Mouse (Mus musculus): ENCODE measurements around the gene Gm28729. TPM values are rescaled to one million over a fixed set of nuclear protein-coding genes. Genes with fewer than 3 reads are reported as not detected.
"Not testable (repeated sequence)": the region's sequence is repeated elsewhere in the genome, so short reads cannot be mapped to it uniquely, and the experiment has no call there.

The Gm28729 gene
- polyA plus RNA-seq, 1 experiment from 2014 or later, result not detected

DNA sequence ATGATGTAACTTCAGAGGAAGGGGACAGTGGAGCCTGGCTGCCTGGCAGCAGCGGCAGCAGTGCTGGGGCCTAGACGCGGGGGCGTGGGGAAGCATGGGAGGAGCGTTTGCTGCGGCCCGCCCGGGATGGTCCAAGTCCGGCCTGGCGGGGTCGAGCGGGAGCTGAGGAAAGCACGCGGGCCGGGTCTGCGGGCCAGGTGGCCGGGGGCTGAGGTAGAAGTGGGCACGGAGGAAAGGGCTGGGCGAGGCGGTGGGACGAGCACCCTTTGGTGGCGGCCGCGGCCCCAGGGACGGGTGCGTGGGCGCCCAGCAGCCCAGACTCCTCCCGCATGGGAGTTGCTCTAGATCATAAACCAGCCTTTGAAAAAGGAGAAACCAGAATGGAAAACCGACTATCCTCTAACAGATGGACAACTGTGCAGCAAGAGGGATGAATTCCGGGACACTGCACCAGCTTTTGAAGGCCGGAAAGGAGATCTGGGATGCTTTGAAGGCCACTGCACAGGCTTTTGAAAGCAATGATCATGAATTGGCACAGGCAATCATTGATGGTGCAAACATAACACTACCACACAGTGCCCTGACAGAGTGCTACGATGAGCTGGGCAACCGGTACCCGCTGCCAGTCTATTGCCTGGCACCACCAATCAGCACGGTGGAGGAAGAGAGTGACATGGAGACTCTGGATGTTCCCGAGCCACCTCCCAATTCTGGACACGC is 12.0 kb upstream of the Gm28729 start:
- peak; percentile 69; the same call in 1 of the 2 replicates for ATAC-seq (ENCODE audit: low FRiP score, low read depth)
- 0 out of 2 replicates have a peak overlapping the region, but pooled peaks have one; percentile 5 for H3K27ac ChIP-seq (replicated peaks)
- H3K9me3 ChIP-seq, result no peaks in the 10 kb centered on the region
- WGBS, result 32% methylated on average over 37 of the region's 37 CpGs
- peak overlapping the region; percentile 52 for H3K4me2 ChIP-seq (replicated peaks)
- peaks cover 9% of the 10 kb centered on the region for H3K4me1 ChIP-seq
- peak overlapping the region; percentile 30 for H3K4me3 ChIP-seq
- peaks cover 8% of the 10 kb centered on the region for H3K36me3 ChIP-seq
- 0 out of 2 replicates have a peak, but pooled peaks cover 4% of the 10 kb centered on the region for H3K27me3 ChIP-seq
- 0 out of 2 replicates have a peak overlapping the region, but pooled peaks have one; percentile 17 for H3K9ac ChIP-seq (replicated peaks)

DNA sequence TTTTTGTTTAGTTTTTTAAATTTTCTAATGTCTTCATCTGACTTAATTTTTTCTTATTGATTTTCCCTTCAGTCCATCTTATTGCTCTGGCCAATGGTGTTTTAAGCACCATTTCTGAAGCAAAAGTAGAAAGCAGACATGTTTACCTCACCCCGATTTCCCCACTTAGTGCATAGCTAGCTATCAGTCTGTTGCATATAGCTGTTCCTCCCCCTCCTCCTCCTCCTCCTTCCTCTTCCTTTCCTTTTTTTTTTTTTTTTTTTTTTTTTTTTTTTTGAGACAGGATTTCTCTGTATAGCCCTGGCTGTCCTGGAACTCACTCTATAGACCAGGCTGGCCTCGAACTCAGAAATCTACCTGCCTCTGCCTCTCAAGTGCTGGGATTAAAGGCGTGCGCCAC is 11.0 kb upstream of the Gm28729 start:
- H3K27me3 ChIP-seq; H3K27ac ChIP-seq (replicated peaks): not testable (repeated sequence)

DNA sequence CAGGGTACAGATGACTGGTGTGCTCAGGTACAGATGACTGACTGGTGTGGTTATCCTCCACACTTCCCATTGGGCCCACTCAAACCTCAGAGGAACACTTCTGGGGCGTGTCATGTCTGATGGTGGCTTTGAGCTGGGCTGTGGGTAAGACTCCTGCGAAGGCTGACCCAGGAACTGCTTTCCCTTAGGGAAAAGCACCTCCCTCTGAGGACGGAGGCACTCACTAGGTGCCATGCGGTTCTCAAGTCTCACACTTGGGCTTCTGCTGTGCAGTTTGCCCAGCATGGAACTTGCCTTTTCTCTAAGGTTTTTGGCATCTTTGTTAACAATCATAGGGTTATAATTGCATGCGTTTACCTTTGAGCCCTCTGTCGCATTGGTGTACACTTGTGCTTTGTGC is 10.4 kb upstream of the Gm28729 start:
- Histone ChIP-seq H3K27me3 (0 out of 2 replicates have a peak, but pooled peaks cover 4% of the 10 kb centered on the region), H3K9ac (replicated peaks) (no peak overlapping the region), H3K4me1 (peaks cover 13% of the 10 kb centered on the region), H3K4me3 (no peak overlapping the region), H3K4me2 (replicated peaks) (no peak overlapping the region), H3K9me3 (no peaks in the 10 kb centered on the region), H3K36me3 (no peaks in the 10 kb centered on the region), H3K27ac (replicated peaks) (no peak overlapping the region)
- 82% methylated on average over 6 of the region's 6 CpGs for WGBS
- ATAC-seq (ENCODE audit: low FRiP score, low read depth), result no peak

More for the DNA sequence above, 11.0 kb upstream of the Gm28729 start:
- H3K4me1 ChIP-seq; H3K9me3 ChIP-seq; H3K4me3 ChIP-seq; H3K4me2 ChIP-seq (replicated peaks); H3K9ac ChIP-seq (replicated peaks); ATAC-seq (ENCODE audit: low FRiP score, low read depth); H3K36me3 ChIP-seq: not testable (repeated sequence)
- WGBS, result 91% methylated on average over 4 of the region's 4 CpGs

DNA sequence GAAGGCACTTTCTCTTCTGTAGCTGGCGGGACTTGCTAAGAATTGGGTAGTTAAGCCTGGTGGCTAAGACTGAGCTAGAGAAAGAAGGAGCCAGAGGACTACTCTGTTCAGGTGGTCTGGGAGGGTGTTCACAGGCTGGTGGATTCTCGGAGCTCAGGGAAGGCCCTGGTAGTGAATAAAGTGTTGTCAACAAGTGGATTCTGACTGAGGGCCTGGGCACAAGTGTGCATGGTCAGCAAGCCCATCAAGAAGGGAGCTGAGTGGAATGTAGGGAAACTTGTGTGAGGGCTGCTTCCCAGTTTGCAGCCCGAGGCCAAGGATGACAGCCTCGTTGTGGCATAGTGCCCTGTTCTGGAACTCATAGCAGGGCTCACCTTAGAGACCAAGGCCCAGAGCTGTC is 9.2 kb upstream of the Gm28729 start:
- H3K27ac ChIP-seq (replicated peaks), result no peak overlapping the region
- H3K4me1 ChIP-seq, result peaks cover 17% of the 10 kb centered on the region
- H3K4me3 ChIP-seq, result no peak overlapping the region
- ATAC-seq (ENCODE audit: low FRiP score, low read depth), result no peak
- H3K9me3 ChIP-seq, result no peaks in the 10 kb centered on the region
- H3K27me3 ChIP-seq, result 0 out of 2 replicates have a peak, but pooled peaks cover 4% of the 10 kb centered on the region
- H3K36me3 ChIP-seq, result no peaks in the 10 kb centered on the region
- WGBS, result 92% methylated on average over 4 of the region's 4 CpGs
- H3K9ac ChIP-seq (replicated peaks), result no peak overlapping the region
- H3K4me2 ChIP-seq (replicated peaks), result no peak overlapping the region

DNA sequence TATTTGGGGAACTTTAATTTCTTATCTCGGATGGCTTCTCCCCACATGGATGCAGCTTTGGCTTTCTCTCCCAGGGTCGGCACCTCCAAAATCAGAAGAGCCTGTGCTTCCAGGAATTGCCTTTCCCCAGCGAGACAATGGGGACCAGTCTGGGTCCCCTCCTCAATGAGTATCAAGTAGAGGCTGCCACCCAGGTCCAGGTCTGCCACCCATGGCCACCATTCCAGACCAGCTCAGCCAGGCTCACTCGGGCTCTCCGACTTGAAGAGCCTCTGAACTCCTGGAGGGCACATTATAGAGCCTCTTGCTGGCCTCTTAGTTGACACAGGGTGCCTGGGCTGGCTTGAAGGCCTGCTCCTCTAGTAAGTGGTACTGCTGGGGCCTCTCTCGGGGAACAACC is 8.4 kb upstream of the Gm28729 start:
- H3K4me2 ChIP-seq (replicated peaks), result no peak overlapping the region
- no peak overlapping the region for H3K27ac ChIP-seq (replicated peaks)
- no peaks in the 10 kb centered on the region for H3K36me3 ChIP-seq
- no peak overlapping the region for H3K9ac ChIP-seq (replicated peaks)
- H3K4me1 ChIP-seq, result peaks cover 17% of the 10 kb centered on the region
- WGBS, result 78% methylated on average over 6 of the region's 6 CpGs
- 0 out of 2 replicates have a peak, but pooled peaks cover 4% of the 10 kb centered on the region for H3K27me3 ChIP-seq
- no peak overlapping the region for H3K4me3 ChIP-seq
- H3K9me3 ChIP-seq, result no peaks in the 10 kb centered on the region
- no peak for ATAC-seq (ENCODE audit: low FRiP score, low read depth)

DNA sequence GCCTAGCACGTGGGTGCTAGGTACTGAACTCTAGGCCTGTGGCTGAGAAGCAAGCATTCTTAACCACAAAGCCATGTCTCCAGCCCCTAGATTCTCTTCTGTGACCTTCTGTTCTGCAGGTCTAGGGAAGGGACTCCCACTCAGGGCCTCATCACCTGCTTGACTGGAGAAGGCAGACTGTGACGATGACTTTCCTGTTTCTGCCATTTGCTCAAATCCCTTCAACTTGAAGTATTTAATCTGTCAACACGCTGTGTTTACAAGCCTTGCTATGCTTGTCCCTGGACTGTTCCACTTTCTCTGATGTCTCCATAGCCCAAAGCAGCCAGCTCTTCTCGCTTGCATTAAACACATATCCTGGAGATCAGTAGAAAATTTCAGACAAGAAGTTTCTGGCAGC is 7.5 kb upstream of the Gm28729 start:
- H3K4me3 ChIP-seq, result no peak overlapping the region
- WGBS, result 82% methylated on average over 4 of the region's 4 CpGs
- H3K9ac ChIP-seq (replicated peaks), result no peak overlapping the region
- H3K27ac ChIP-seq (replicated peaks), result no peak overlapping the region
- peaks cover 16% of the 10 kb centered on the region for H3K4me1 ChIP-seq
- ATAC-seq (ENCODE audit: low FRiP score, low read depth), result no peak
- H3K36me3 ChIP-seq, result no peaks in the 10 kb centered on the region
- no peak overlapping the region for H3K4me2 ChIP-seq (replicated peaks)
- H3K9me3 ChIP-seq, result no peaks in the 10 kb centered on the region
- H3K27me3 ChIP-seq, result 0 out of 2 replicates have a peak, but pooled peaks cover 3% of the 10 kb centered on the region

- Histone ChIP-seq H3K4me3 (no peak overlapping the region), H3K36me3 (no peaks in the 10 kb centered on the region), H3K4me2 (replicated peaks) (no peak overlapping the region), H3K9me3 (no peaks in the 10 kb centered on the region), H3K27ac (replicated peaks) (no peak overlapping the region), H3K9ac (replicated peaks) (no peak overlapping the region), H3K27me3 (no peaks in the 10 kb centered on the region), H3K4me1 (peaks cover 8% of the 10 kb centered on the region; the same call in 1 of the 2 replicates)
- no peak for ATAC-seq (ENCODE audit: low FRiP score, low read depth)
- WGBS, result 73% methylated on average over 11 of the region's 11 CpGs
Measured at GRCm38 (mm10) chr9:96530674-96531081, 5.6 kb upstream of the Gm28729 start.

GRCm38 (mm10) chr9:96529961-96530673 is 5.1 kb upstream of the Gm28729 start:
- H3K9me3 ChIP-seq, result no peaks in the 10 kb centered on the region
- H3K4me1 ChIP-seq, result peaks cover 8% of the 10 kb centered on the region
- H3K9ac ChIP-seq (replicated peaks), result no peak overlapping the region
- no peak overlapping the region for H3K4me3 ChIP-seq
- no peaks in the 10 kb centered on the region for H3K27me3 ChIP-seq
- ATAC-seq (ENCODE audit: low FRiP score, low read depth), result no peak
- no peak overlapping the region for H3K4me2 ChIP-seq (replicated peaks)
- 0 out of 2 replicates have a peak overlapping the region, but pooled peaks have one; percentile 8 for H3K27ac ChIP-seq (replicated peaks)
- no peaks in the 10 kb centered on the region for H3K36me3 ChIP-seq
- WGBS, result 71% methylated on average over 10 of the region's 10 CpGs

GRCm38 (mm10) chr9:96526011-96526410 is 947 bp upstream of the Gm28729 start:
- Histone ChIP-seq H3K4me2 (replicated peaks) (no peak overlapping the region), H3K4me3 (no peak overlapping the region), H3K36me3 (no peaks in the 10 kb centered on the region), H3K27ac (replicated peaks) (no peak overlapping the region), H3K27me3 (no peaks in the 10 kb centered on the region), H3K9me3 (no peaks in the 10 kb centered on the region), H3K4me1 (peaks cover 8% of the 10 kb centered on the region), H3K9ac (replicated peaks) (no peak overlapping the region)
- ATAC-seq (ENCODE audit: low FRiP score, low read depth), result no peak
- 88% methylated on average over 4 of the region's 4 CpGs for WGBS

- Histone ChIP-seq H3K27ac (replicated peaks) (no peak overlapping the region), H3K4me1 (no peaks in the 10 kb centered on the region; the same call in 1 of the 2 replicates), H3K9ac (replicated peaks) (no peak overlapping the region), H3K36me3 (no peaks in the 10 kb centered on the region), H3K4me3 (no peak overlapping the region), H3K4me2 (replicated peaks) (no peak overlapping the region), H3K27me3 (no peaks in the 10 kb centered on the region), H3K9me3 (no peaks in the 10 kb centered on the region)
- 84% methylated on average over 5 of the region's 5 CpGs for whole genome bisulfite sequencing
- no peak for ATAC-seq (ENCODE audit: low FRiP score, low read depth)
Measured at GRCm38 (mm10) chr9:96523148-96523547, 1.9 kb downstream of the Gm28729 start.

- not testable (repeated sequence) for H3K27ac ChIP-seq (replicated peaks); H3K9me3 ChIP-seq; H3K4me3 ChIP-seq; H3K27me3 ChIP-seq; H3K4me1 ChIP-seq; H3K36me3 ChIP-seq; ATAC-seq (ENCODE audit: low FRiP score, low read depth); H3K4me2 ChIP-seq (replicated peaks); H3K9ac ChIP-seq (replicated peaks)
- WGBS, result 83% methylated on average over 2 of the region's 2 CpGs
Measured at GRCm38 (mm10) chr9:96521574-96521973, 3.5 kb downstream of the Gm28729 start.

DNA sequence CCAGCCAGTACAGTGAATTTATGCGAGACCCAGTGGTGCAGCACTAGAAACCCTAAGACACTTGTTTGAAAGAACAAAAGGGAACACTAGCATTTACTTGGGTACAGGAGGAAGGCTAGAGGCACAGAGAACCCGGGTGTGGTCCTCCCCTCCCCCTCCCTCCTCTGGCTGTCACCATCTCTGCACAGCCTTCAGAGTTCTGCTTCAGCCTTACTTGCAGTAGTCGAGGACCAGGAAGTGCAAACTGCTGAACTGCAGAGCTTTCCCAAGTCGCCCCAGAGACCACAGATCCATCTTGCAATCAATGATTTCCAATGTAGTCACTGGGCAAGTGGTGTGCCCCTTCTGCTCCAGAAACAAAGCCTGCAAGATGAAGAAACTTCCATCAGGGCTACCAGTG is 7.6 kb downstream of the Gm28729 start:
- Histone ChIP-seq H3K4me1 (no peaks in the 10 kb centered on the region), H3K9me3 (no peaks in the 10 kb centered on the region), H3K27me3 (no peaks in the 10 kb centered on the region), H3K36me3 (no peaks in the 10 kb centered on the region), H3K4me3 (no peak overlapping the region), H3K9ac (replicated peaks) (no peak overlapping the region), H3K4me2 (replicated peaks) (no peak overlapping the region), H3K27ac (replicated peaks) (no peak overlapping the region)
- no peak for ATAC-seq (ENCODE audit: low FRiP score, low read depth)
- 34% methylated on average over 4 of the region's 4 CpGs for WGBS
